Mouse (Mus musculus) left cerebral cortex, adult 11 months (tissue): ENCODE data around the gene B3galt5.

Source experiments
- DNase-seq: peaks from one replicate; pipeline ENCODE4 v3.0.0; 2022; ENCODE audit warnings: low spot score

The B3galt5 gene

GRCm38 (mm10) chr16:96341945-96342344, 106.3 kb downstream of the B3galt5 start:
- DNase-seq, result no peak

DNA sequence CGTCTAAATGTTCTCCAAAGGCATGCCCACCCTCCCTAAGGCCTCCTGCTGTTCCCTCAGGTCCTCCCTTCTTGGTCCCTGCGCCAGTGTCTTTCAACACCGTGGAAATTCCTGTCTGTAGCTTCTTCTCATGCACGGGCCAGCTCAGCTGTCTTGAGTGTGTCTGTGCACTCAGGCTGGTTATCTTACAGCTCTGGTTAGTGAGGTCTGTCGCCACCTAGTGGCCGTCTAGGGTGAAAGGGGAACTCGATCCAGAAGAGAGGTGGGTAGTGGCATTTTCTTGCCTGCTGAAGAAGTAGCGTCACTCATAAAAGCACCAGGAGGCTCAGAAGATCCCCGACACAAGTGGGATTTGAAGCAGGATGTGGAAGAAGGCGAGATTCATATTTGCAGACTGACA, 109.5 kb downstream of the B3galt5 start:
- peak; percentile 68 for DNase-seq

- no peak for DNase-seq
Observed at GRCm38 (mm10) chr16:96348070-96348469, 112.5 kb downstream of the B3galt5 start.

- DNase-seq, result no peak
Observed at GRCm38 (mm10) chr16:96348766-96349165, 113.2 kb downstream of the B3galt5 start.

DNA sequence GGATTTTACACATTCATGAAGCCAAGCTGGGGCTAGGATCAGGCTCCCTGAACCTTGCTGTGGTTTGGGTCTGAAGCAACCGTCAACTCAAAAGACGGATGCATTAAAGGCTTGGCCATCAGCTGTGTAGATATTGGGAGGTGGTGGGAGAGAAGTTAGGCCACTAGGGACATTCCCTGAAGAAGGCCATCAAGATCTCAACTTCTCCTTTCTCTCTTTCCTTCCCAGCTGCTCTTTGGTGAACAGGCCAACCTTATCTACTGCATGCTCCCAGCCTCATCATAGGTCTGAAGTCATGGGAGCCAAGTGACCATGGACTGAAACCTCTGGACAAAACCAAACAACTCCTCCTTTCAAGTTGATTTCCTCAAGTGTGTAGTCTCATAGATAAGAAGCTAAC, 115.9 kb downstream of the B3galt5 start:
- DNase-seq, result no peak

- no peak for DNase-seq
Observed at GRCm38 (mm10) chr16:96353296-96353896, 117.8 kb downstream of the B3galt5 start.

DNA sequence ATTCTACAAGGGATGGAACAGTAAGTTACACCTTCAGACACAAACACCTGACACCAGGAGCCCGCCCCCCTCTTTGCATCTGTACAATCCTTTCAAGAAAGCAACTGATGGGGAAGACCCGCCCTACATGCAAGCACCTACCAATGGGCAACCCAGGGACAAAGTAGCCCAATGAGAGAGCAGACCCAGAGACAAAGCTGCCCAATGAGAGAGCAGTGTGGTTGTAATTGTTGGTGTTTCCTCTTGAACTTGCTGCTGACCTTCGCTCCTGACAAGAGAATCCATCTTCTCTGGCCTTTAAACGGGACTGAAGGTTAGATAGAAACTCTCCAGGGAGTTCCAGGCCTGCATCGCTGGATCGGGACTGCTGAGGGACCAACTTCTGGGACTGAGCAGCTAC, 118.4 kb downstream of the B3galt5 start:
- DNase-seq, result no peak

GRCm38 (mm10) chr16:96357903-96358302, 122.3 kb downstream of the B3galt5 start:
- no peak for DNase-seq

GRCm38 (mm10) chr16:96361305-96362124, 125.9 kb downstream of the B3galt5 start:
- no peak for DNase-seq

GRCm38 (mm10) chr16:96362873-96363272, 127.3 kb downstream of the B3galt5 start:
- no peak for DNase-seq

- DNase-seq, result no peak
Observed at GRCm38 (mm10) chr16:96363277-96363676, 127.7 kb downstream of the B3galt5 start.

- no peak for DNase-seq
Observed at GRCm38 (mm10) chr16:96364870-96365269, 129.3 kb downstream of the B3galt5 start.
